Mouse (Mus musculus) gonadal fat pad, adult 2 months (tissue): ENCODE measurements at regions not wholly inside any gene's neighbourhood (a gene's known extent, or its start where the extent isn't known, plus 50 kb on each side); places are given as distances from the start of the nearest gene placed in this dataset.

ENCODE experiments used
- DNase-seq: peaks from one replicate; pipeline ENCODE4 v3.0.0-alpha.2; 2012; ENCODE audit warnings: low read depth

GRCm38 (mm10) chr16:77237631-77238357 is 224.3 kb downstream of the Usp25 start:
- no peak for DNase-seq

DNA sequence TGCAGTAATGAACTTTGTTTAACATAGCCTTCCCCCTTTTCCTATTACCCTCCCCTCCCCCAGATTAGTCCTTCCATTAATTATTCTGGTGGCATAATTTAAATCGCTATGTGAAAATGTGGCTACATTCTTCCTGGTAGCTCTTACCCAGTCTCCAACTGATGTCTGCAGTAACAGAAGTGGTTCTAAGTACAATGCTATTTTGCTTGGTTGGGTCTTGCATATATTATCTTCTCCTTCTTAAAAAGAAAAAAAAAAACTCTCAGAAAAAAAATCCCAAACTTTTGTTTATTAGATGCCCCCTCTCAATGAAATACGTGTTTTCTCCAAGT is 223.7 kb downstream of the Usp25 start:
- DNase-seq, result no peak

- DNase-seq, result no peak
Measured at GRCm38 (mm10) chr16:77236509-77237271, 223.2 kb downstream of the Usp25 start.

DNA sequence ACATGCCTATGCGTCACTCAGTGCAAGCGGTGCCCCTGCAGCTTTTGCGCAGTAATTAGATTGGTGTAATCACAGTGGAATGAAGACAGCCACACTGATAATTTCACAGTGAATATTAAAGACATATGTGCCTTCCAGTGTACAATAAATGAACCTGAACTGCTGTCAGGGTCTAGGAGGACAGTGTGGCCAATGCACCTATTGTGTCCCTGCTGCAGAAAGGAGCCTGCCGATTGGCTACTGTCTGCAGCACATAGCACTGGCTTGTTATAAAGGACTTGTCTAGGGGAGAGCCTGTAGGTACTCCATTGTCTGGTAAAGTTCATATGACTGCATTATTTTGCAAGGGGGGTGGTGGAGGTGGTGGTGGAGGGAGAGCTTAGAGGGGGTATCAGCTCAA is 222.5 kb downstream of the Usp25 start:
- no peak for DNase-seq

DNA sequence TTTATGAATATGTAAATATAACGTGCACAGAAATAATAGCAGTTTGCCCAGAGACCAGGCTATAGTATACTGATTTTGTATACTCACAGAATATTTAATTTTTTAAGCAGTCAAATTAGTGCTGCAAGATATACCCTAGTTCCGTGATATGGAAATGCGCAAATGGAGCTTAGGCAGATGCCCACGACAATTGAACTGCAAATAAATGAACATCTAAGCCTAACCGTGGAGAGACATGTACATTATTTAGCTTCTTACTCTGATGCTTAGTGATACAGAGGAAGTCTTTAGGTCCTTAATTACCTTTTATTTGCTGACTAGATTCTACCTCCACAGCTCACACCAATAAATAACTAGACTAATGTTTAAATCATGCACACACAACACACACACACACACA is 221.9 kb downstream of the Usp25 start:
- no peak for DNase-seq
